Mouse (Mus musculus) heart, embryonic 16.5 days (tissue): ENCODE data around the gene Krtap1-4. TPM values are rescaled to one million over a fixed set of nuclear protein-coding genes. Genes with fewer than 3 reads are reported as not detected.

ENCODE experiments used
- ATAC-seq: fragments of 200-750 bp; cut with Nextera tagmentation; replicated peaks from 2 replicates; pipeline ENCODE4 v1.8.0; 2017; ENCODE audit warnings: moderate number of reproducible peaks; ENCODE audit not compliant: insufficient read depth, low FRiP score; ENCODE audit errors: extremely low read depth
- H3K27ac ChIP-seq: fragments of 300-500 bp; sonication (generic); 2 replicates; pipeline ENCODE4 v1.5.1; 2014; ENCODE audit warnings: mild to moderate bottlenecking, low read length, control low read depth, moderate library complexity
- H3K27me3 ChIP-seq: fragments of 300-500 bp; sonication (generic); 2 replicates; pipeline ENCODE4 v1.6.1; 2014; ENCODE audit warnings: low read length, mixed read lengths; ENCODE audit not compliant: control insufficient read depth, insufficient read depth
- H3K36me3 ChIP-seq: fragments of 300-500 bp; sonication (generic); 2 replicates; pipeline ENCODE4 v1.6.1; 2014; ENCODE audit not compliant: control insufficient read depth, insufficient read depth
- H3K4me1 ChIP-seq: fragments of 300-500 bp; sonication (generic); 2 replicates; pipeline ENCODE4 v1.6.1; 2014; ENCODE audit warnings: low read length, mixed read lengths; ENCODE audit not compliant: control insufficient read depth, insufficient read depth
- H3K4me2 ChIP-seq: fragments of 300-500 bp; sonication (generic); 2 replicates; pipeline ENCODE4 v1.6.1; 2014; ENCODE audit warnings: low read depth, mild to moderate bottlenecking, control low read depth, low read length
- H3K4me3 ChIP-seq: fragments of 300-500 bp; sonication (generic); 2 replicates; pipeline ENCODE4 v1.5.1; 2014; ENCODE audit warnings: mild to moderate bottlenecking, control low read depth, low read length
- H3K9ac ChIP-seq: fragments of 300-500 bp; sonication (generic); 2 replicates; pipeline ENCODE4 v1.6.1; 2014; ENCODE audit warnings: low read length, control low read depth
- H3K9me3 ChIP-seq: fragments of 300-500 bp; sonication (generic); replicated peaks from 2 replicates; pipeline ENCODE4 v1.6.1; 2016; ENCODE audit warnings: low read length; ENCODE audit not compliant: control insufficient read depth
- WGBS: fragments of 180-500 bp; shearing (Covaris S2); extraction: QIAGEN DNeasy Blood & Tissue Kit; methylation state at CpG from one replicate; pipeline ENCODE4 v1.1.7; 2014; 5-methylcytosine and 5-hydroxymethylcytosine counted together
- polyA plus RNA-seq: library from polyadenylated mRNA; unstranded; fragments of >200 nt; fragmentation: Nextera tagmentation; extraction: Ambion mirVana; gene quantifications from 2 replicates; pipeline ENCODE4 v1.2.1, GENCODE M21; 2015

Krtap1-4 gene
- polyA plus RNA-seq, 1 experiment from 2014 or later, result not detected

DNA sequence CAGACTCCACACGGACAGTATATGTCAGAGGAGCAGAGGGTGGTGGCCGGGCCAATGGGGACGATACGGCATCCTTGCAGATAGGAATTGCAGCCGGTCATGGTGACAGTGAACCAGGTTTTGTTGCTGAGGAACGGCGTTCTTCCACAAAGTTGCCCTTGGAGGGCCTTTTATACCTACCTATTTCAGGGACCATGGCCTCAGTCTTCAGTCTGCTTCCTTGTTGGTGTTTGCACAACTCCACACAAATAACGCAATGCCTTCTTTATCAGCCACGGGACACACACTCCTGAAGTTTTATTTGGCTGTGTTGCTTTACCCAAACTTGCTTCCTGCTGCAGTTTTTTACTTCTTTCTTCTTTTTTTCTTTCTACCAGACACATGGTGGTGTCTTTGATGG, 24.1 kb downstream of the Krtap1-4 start, which contains the start of gene Gm11939:
Gene Gm11939, minus strand, starts transcription at position 101 of the 400 bp plus-strand sequence.
- no peaks in the 10 kb centered on the region for H3K27me3 ChIP-seq
- H3K36me3 ChIP-seq, result no peaks in the 10 kb centered on the region
- no peak within 1 kb of the TSS for H3K27ac ChIP-seq
- H3K4me3 ChIP-seq, result no peak within 1 kb of the TSS
- H3K9ac ChIP-seq, result no peak within 1 kb of the TSS
- ATAC-seq, result no peak
- no peaks in the 10 kb centered on the region for H3K9me3 ChIP-seq
- WGBS, result 84% methylated on average over 9 of the region's 9 CpGs
- no peak within 1 kb of the TSS for H3K4me2 ChIP-seq
- H3K4me1 ChIP-seq, result no peaks in the 10 kb centered on the region; the same call in 1 of the 2 replicates

DNA sequence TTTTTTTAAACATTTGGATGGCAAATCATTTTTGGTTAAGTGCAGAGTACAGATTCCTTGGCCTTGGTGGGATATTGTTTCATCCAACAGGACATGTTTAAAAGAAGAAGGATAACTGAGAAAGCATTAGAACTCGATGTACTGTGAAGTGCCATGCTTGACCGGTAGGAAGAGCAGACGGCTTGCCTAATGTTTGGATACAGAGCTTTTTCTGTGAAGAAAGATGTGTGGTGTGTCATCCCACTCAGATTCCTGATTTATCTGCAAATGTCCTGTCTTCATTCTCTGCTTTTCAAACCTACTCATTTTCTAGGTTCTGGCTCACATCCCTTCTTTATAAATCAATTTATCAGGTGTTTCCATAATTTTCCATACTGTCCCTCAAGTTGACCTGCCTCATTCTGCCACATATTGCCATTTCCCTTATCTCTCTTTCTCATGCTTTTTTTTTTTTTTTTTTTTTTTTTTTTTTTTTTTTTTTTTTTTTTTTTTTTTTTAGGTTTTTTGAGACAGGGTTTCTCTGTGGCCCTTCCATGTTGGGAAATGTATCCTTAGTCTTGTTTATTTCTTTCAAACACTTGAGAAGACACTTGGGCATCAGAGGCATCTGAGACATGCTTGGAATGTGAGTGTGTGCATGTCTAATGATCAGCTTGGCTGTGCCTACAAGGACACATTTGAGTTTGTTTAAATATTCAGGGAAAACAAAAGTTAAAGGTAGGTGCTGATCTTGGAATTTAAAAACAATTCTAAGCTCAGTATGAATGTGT, 25.3 kb downstream of the Krtap1-4 start:
- Histone ChIP-seq H3K9me3 (no peaks in the 10 kb centered on the region), H3K36me3 (no peaks in the 10 kb centered on the region), H3K4me1 (no peaks in the 10 kb centered on the region; the same call in 1 of the 2 replicates), H3K4me3 (no peak overlapping the region), H3K9ac (no peak overlapping the region), H3K27ac (no peak overlapping the region), H3K4me2 (no peak overlapping the region), H3K27me3 (no peaks in the 10 kb centered on the region)
- ATAC-seq, result no peak
- 66% methylated on average over 3 of the region's 3 CpGs for WGBS

DNA sequence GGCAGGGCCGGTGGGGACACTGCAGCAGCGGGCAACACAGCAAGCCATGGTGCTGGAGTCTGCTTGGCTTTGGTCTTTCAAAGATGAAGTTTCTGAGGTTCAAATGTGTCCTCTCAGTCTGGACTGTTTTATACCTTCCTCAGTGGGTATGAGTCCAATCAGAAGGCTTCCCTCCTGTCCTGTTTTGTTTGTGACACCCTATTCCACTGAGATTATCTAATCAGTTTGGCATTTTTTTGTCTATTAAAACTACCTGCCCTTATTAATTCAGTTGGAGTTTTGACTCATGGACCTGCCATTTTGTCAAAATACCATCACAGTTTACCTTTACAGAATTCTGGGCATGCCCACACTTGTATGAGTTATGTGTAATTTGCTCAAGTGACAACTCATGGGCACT, 26.7 kb downstream of the Krtap1-4 start, which contains the start of gene Krtap3-2:
Gene Krtap3-2, minus strand, starts transcription at position 101 of the 400 bp plus-strand sequence.
- 64% methylated on average over 2 of the region's 2 CpGs for WGBS
- no peaks in the 10 kb centered on the region for H3K9me3 ChIP-seq
- no peak within 1 kb of the TSS for H3K4me2 ChIP-seq
- no peak for ATAC-seq
- H3K27me3 ChIP-seq, result no peaks in the 10 kb centered on the region
- no peak within 1 kb of the TSS for H3K9ac ChIP-seq
- no peaks in the 10 kb centered on the region for H3K36me3 ChIP-seq
- no peak within 1 kb of the TSS for H3K27ac ChIP-seq
- H3K4me3 ChIP-seq, result no peak within 1 kb of the TSS
- H3K4me1 ChIP-seq, result no peaks in the 10 kb centered on the region; the same call in 1 of the 2 replicates

DNA sequence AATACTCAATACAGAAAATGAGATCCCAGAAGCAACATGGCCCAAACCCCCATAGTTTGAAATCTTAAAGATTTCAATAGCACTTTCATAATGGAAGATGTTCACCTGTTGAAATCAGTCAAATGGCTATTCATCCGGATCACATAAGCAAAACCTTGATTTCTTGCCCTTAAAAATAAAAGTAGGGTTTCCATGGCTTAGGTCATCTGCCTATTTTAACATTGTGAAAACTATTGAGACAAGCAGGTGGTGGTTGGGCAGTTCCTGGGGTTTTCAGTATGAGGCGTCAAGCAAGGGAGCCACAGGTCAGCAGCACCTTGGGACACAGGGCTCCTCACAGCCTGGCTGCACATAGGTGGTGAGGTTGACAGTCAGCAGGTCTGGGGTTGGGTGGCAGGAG, 27.3 kb downstream of the Krtap1-4 start:
- H3K4me1 ChIP-seq, result no peaks in the 10 kb centered on the region; the same call in 1 of the 2 replicates
- no peak overlapping the region for H3K4me3 ChIP-seq
- no peaks in the 10 kb centered on the region for H3K9me3 ChIP-seq
- H3K4me2 ChIP-seq, result no peak overlapping the region
- WGBS, result 83% methylated on average over 2 of the region's 2 CpGs
- no peak overlapping the region for H3K9ac ChIP-seq
- no peaks in the 10 kb centered on the region for H3K36me3 ChIP-seq
- ATAC-seq, result no peak
- no peaks in the 10 kb centered on the region for H3K27me3 ChIP-seq
- H3K27ac ChIP-seq, result no peak overlapping the region

DNA sequence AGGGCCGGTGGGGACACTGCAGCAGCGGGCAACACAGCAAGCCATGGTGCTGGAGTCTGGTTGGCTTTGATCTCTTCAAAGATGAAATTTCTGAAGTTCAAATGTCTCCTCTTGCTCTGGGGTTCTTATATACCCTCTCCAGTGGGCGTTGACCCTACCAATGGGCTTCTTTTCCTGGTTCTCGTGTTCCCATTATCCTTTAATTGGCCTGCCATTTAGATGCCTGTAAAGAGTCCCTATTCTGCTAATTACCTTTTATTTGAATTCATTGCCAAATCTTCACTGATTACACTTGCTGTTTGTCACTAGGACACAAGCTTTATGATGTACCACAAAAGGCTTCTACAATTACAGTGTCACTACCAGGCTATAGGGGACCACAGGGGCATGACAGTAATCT, 32.7 kb downstream of the Krtap1-4 start, which contains the start of gene Krtap3-3:
Gene Krtap3-3, minus strand, starts transcription at position 101 of the 400 bp plus-strand sequence.
- H3K9me3 ChIP-seq, result no peaks in the 10 kb centered on the region
- ATAC-seq, result no peak
- H3K27ac ChIP-seq, result no peak within 1 kb of the TSS
- no peak within 1 kb of the TSS for H3K4me3 ChIP-seq
- no peak within 1 kb of the TSS for H3K9ac ChIP-seq
- no peaks in the 10 kb centered on the region for H3K36me3 ChIP-seq
- no peaks in the 10 kb centered on the region for H3K27me3 ChIP-seq
- 50% methylated on average over 4 of the region's 4 CpGs for WGBS
- H3K4me1 ChIP-seq, result no peaks in the 10 kb centered on the region
- H3K4me2 ChIP-seq, result no peak within 1 kb of the TSS

DNA sequence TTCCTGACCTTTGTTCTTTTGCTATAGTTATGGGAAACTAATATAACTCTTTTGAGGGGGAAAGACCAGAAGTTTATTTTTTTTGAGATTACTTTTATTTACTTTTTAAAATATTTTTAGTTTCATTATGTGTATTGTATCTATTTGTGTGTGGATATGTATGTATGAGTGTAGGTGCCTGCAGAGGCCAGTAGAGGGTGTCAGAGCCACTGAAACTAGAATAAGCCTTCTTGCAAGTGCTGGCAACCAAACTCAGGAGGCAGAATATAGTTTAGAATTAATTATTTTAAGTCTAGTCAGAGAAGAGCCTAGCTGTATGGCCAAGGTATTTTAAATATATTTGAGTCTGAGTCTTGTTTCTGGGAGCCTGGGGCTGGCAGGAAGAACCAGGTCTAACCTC, 35.6 kb downstream of the Krtap1-4 start:
- H3K4me3 ChIP-seq, result no peak overlapping the region
- H3K27ac ChIP-seq, result no peak overlapping the region
- ATAC-seq, result no peak
- H3K36me3 ChIP-seq, result no peaks in the 10 kb centered on the region
- no peak overlapping the region for H3K9ac ChIP-seq
- H3K4me2 ChIP-seq, result no peak overlapping the region
- H3K4me1 ChIP-seq, result no peaks in the 10 kb centered on the region
- no peaks in the 10 kb centered on the region for H3K27me3 ChIP-seq
- H3K9me3 ChIP-seq, result no peaks in the 10 kb centered on the region

DNA sequence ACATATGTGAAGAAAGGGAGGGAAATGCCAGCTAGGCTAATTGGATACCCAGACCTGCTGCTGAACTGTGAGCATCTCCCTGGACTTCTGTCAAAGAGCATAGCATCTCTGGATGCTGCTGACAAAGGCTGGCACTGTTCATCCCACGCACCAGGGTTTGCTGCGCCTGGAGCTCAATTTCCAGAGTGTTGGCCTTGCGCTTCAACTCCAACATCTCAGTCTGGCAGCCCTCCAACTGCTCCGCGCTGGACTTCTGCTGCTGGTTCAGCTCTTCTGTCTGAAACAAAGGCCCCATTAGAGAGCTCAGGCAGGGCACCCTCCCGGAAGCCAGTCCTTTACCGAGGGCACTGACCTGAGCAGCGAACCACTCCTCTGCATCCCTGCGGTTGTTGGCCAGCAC, 43.7 kb downstream of the Krtap1-4 start:
- no peaks in the 10 kb centered on the region for H3K4me1 ChIP-seq

More for the DNA sequence above, 43.7 kb downstream of the Krtap1-4 start:
- Histone ChIP-seq H3K27me3 (no peaks in the 10 kb centered on the region), H3K4me3 (no peak overlapping the region), H3K9ac (no peak overlapping the region), H3K36me3 (no peaks in the 10 kb centered on the region), H3K4me2 (no peak overlapping the region), H3K9me3 (no peaks in the 10 kb centered on the region), H3K27ac (no peak overlapping the region)
- WGBS, result 48% methylated on average over 9 of the region's 9 CpGs
- ATAC-seq, result no peak

Other genes with a start within 250 kb of the Krtap1-4 start
- gene Krt26, start 245.7 kb downstream of the Krtap1-4 start, polyA plus RNA-seq, result not detected in 2 replicates
- gene Krt27, start 232.6 kb downstream of the Krtap1-4 start, polyA plus RNA-seq, result not detected in 2 replicates
- gene Krt28, start 208.8 kb downstream of the Krtap1-4 start, polyA plus RNA-seq, result 0.09 TPM in 1 of 2 replicates, not detected in the other
- gene Krt10, start 194.3 kb downstream of the Krtap1-4 start, polyA plus RNA-seq, result 13.2 and 14.1 TPM in 2 replicates
- 0.07 TPM in 1 of 2 replicates, not detected in the other for gene Krt12, start 161.4 kb downstream of the Krtap1-4 start, polyA plus RNA-seq
- 0.54 and 2.5 TPM in 2 replicates for gene Krt20, start 145.5 kb downstream of the Krtap1-4 start, polyA plus RNA-seq
- gene Krt23, start 90.5 kb downstream of the Krtap1-4 start, polyA plus RNA-seq, result 0.46 and 0.70 TPM in 2 replicates
- gene Krt39, start 62.3 kb downstream of the Krtap1-4 start, polyA plus RNA-seq, result not detected in 2 replicates
- gene Krt40, start 40.5 kb downstream of the Krtap1-4 start, polyA plus RNA-seq, result not detected in 2 replicates
- gene Krtap3-3, start 32.8 kb downstream of the Krtap1-4 start, polyA plus RNA-seq, result not detected in 2 replicates
- gene Krtap3-2, start 26.8 kb downstream of the Krtap1-4 start, polyA plus RNA-seq, result not detected in 2 replicates
- gene Gm11939, start 24.2 kb downstream of the Krtap1-4 start, polyA plus RNA-seq, result not detected in 2 replicates
- gene Krtap3-1, start 17.0 kb downstream of the Krtap1-4 start, polyA plus RNA-seq, result not detected in 2 replicates
- gene Krtap1-5, start 2.6 kb downstream of the Krtap1-4 start, polyA plus RNA-seq, result not detected in 2 replicates
- gene Krtap1-3, start 7.7 kb upstream of the Krtap1-4 start, polyA plus RNA-seq, result not detected in 2 replicates
- not detected in 2 replicates for gene Krtap9-3, start 14.5 kb upstream of the Krtap1-4 start, polyA plus RNA-seq
- not detected in 2 replicates for gene Gm11938, start 19.7 kb upstream of the Krtap1-4 start, polyA plus RNA-seq
- not detected in 2 replicates for gene Gm11937, start 26.5 kb upstream of the Krtap1-4 start, polyA plus RNA-seq
- gene Krtap2-4, start 31.2 kb upstream of the Krtap1-4 start, polyA plus RNA-seq, result not detected in 2 replicates
- gene Gm11562, start 36.8 kb upstream of the Krtap1-4 start, polyA plus RNA-seq, result not detected in 2 replicates
- gene Krtap4-1, start 44.6 kb upstream of the Krtap1-4 start, polyA plus RNA-seq, result not detected in 2 replicates
- not detected in 2 replicates for gene Krtap4-2, start 51.4 kb upstream of the Krtap1-4 start, polyA plus RNA-seq
- gene Krtap4-7, start 60.4 kb upstream of the Krtap1-4 start, polyA plus RNA-seq, result not detected in 2 replicates
- not detected in 2 replicates for gene Gm11555, start 66.6 kb upstream of the Krtap1-4 start, polyA plus RNA-seq
- gene Gm11563, start 75.3 kb upstream of the Krtap1-4 start, polyA plus RNA-seq, result not detected in 2 replicates
- not detected in 2 replicates for gene Krtap4-6, start 82.3 kb upstream of the Krtap1-4 start, polyA plus RNA-seq
- gene Gm14190, start 107.1 kb upstream of the Krtap1-4 start, polyA plus RNA-seq, result not detected in 2 replicates
- gene Gm14180, start 150.6 kb upstream of the Krtap1-4 start, polyA plus RNA-seq, result not detected in 2 replicates
- gene Gm11595, start 189.3 kb upstream of the Krtap1-4 start, polyA plus RNA-seq, result not detected in 2 replicates
- not detected in 2 replicates for gene Krtap4-8, start 197.1 kb upstream of the Krtap1-4 start, polyA plus RNA-seq
- not detected in 2 replicates for gene Krtap4-9, start 201.5 kb upstream of the Krtap1-4 start, polyA plus RNA-seq
- gene Gm11596, start 209.8 kb upstream of the Krtap1-4 start, polyA plus RNA-seq, result not detected in 2 replicates
- not detected in 2 replicates for gene Gm11569, start 215.3 kb upstream of the Krtap1-4 start, polyA plus RNA-seq
- not detected in 2 replicates for gene Gm11554, start 220.8 kb upstream of the Krtap1-4 start, polyA plus RNA-seq
- not detected in 2 replicates for gene Krtap4-13, start 226.2 kb upstream of the Krtap1-4 start, polyA plus RNA-seq
- gene Gm11564, start 232.0 kb upstream of the Krtap1-4 start, polyA plus RNA-seq, result not detected in 2 replicates